Mouse (Mus musculus) gastrocnemius, postnatal 14 days (tissue): Measurements from ENCODE around the gene Ldoc1. TPM values are rescaled to one million over a fixed set of nuclear protein-coding genes. Genes with fewer than 3 reads are reported as not detected.

Source experiments
- DNase-seq: peaks from one replicate; pipeline ENCODE4 v3.0.0; 2021; ENCODE audit warnings: mixed read lengths
- intact Hi-C: fragments of 180-260 bp; cut with DNase I; formaldehyde crosslinking; loops from one replicate; pipeline ENCODE4 v1.15.1; 2025; ENCODE audit warnings: low total_unique reads
- long read RNA-seq, 2 experiments: library from polyadenylated mRNA; stranded (forward); transcript quantifications; one replicate each; pipeline ENCODE4 v2.0.0; 2021
- total RNA-seq, 2 experiments: library from RNA; stranded (reverse); gene quantifications; 2 replicates each; pipeline ENCODE4 v1.2.3; 2021

The Ldoc1 gene
- not detected for total RNA-seq
- long read RNA-seq, experiment 1 = 0 reads
- long read RNA-seq, experiment 2 = 0 reads

GRCm38 (mm10) chrX:61709302-61710033 is at the start of gene Ldoc1:
Gene Ldoc1, plus strand, starts transcription at chrX:61709497.
- DNase-seq = no peak
- intact Hi-C loops = no loop called here

- no peak for DNase-seq
Measured at GRCm38 (mm10) chrX:61710131-61710530, 834 bp downstream of the Ldoc1 start.

GRCm38 (mm10) chrX:61722281-61723028 is 13.2 kb downstream of the Ldoc1 start:
- DNase-seq = no peak
- intact Hi-C loops = no loop called here

More at GRCm38 (mm10) chrX:61710131-61710530, 834 bp downstream of the Ldoc1 start:
- intact Hi-C loops = no loop called here

- no peak for DNase-seq
Measured at GRCm38 (mm10) chrX:61723029-61723980, 14.0 kb downstream of the Ldoc1 start.

GRCm38 (mm10) chrX:61727516-61728310 is 18.4 kb downstream of the Ldoc1 start:
- DNase-seq = no peak
- intact Hi-C loops = no loop called here

More at GRCm38 (mm10) chrX:61723029-61723980, 14.0 kb downstream of the Ldoc1 start:
- intact Hi-C loops = no loop called here
